In genomic region chr3:89449541-89449940, GRCm38 (mm10) we compare ENCODE assay signal across 8 mouse cellular contexts. TPM values are rescaled to one million over a fixed set of nuclear protein-coding genes. Genes with fewer than 3 reads are reported as not detected.
A peak's percentile ranks its signal among the peaks of the same experiment; 100 is the strongest.
DNase-seq lines count a peak whose midpoint lies in the region; ATAC-seq and TF ChIP-seq lines count a peak whose summit lies in the region.

No protein-coding gene starts in this region.

- 39% methylated on average over 7 of the region's 7 CpGs for WGBS in heart, embryonic 12.5 days
- 46% methylated on average over 7 of the region's 7 CpGs for WGBS in kidney, embryonic 14.5 days
- WGBS in liver, embryonic 13.5 days (ENCODE audit: insufficient replicate concordance) = 12% methylated on average over 7 of the region's 7 CpGs
- 43% methylated on average over 7 of the region's 7 CpGs for WGBS in stomach, embryonic 16.5 days

- DNase-seq in c-Kit-negative CD71-positive TER-119-positive erythroid progenitor cells, embryonic 14.5 days (ENCODE audit: low read depth, low spot score) = peak; percentile 57
- DNase-seq in liver, embryonic 13.5 days = peak; percentile 71
- DNase-seq in neural tube, embryonic 10.5 days (ENCODE audit: extremely low spot score, low spot score) = peak; percentile 61

- peaks cover 27% of the 10 kb centered on the region for H3K36me3 ChIP-seq in E14TG2a.4 (ENCODE audit: insufficient read depth, low read length)
- H3K36me3 ChIP-seq in heart, embryonic 12.5 days = peaks cover 38% of the 10 kb centered on the region
- H3K36me3 ChIP-seq in kidney, embryonic 14.5 days (ENCODE audit: control insufficient read depth, insufficient read depth, low read length) = peaks cover 13% of the 10 kb centered on the region; the same call in 1 of the 2 replicates
- peaks cover 4% of the 10 kb centered on the region; the same call in 1 of the 2 replicates for H3K36me3 ChIP-seq in liver, embryonic 13.5 days
- H3K36me3 ChIP-seq in stomach, embryonic 16.5 days (ENCODE audit: control insufficient read depth, insufficient read depth, low read length) = no peaks in the 10 kb centered on the region

- 0 out of 2 replicates have a peak overlapping the region, but pooled peaks have one; percentile 31 for H3K9ac ChIP-seq in heart, embryonic 12.5 days
- H3K9ac ChIP-seq in kidney, embryonic 14.5 days (ENCODE audit: low read depth, low read length) = no peak overlapping the region
- peak overlapping the region; percentile 43 for H3K9ac ChIP-seq in liver, embryonic 13.5 days
- H3K9ac ChIP-seq in stomach, embryonic 16.5 days (ENCODE audit: low read length) = no peak overlapping the region

- H3K9me3 ChIP-seq in E14TG2a.4 (ENCODE audit: low read length) = no peaks in the 10 kb centered on the region
- no peaks in the 10 kb centered on the region for H3K9me3 ChIP-seq in heart, embryonic 12.5 days (replicated peaks)
- no peaks in the 10 kb centered on the region for H3K9me3 ChIP-seq in kidney, embryonic 14.5 days (ENCODE audit: control insufficient read depth, low read length)
- no peaks in the 10 kb centered on the region for H3K9me3 ChIP-seq in liver, embryonic 13.5 days (replicated peaks)
- no peaks in the 10 kb centered on the region for H3K9me3 ChIP-seq in stomach, embryonic 16.5 days (replicated peaks; ENCODE audit: control insufficient read depth, low read length)

- H3K4me2 ChIP-seq in heart, embryonic 12.5 days = peak overlapping the region; percentile 22
- H3K4me2 ChIP-seq in kidney, embryonic 14.5 days (replicated peaks; ENCODE audit: low read depth, low read length) = no peak overlapping the region
- H3K4me2 ChIP-seq in liver, embryonic 13.5 days = peak overlapping the region; percentile 53
- no peak overlapping the region for H3K4me2 ChIP-seq in stomach, embryonic 16.5 days (ENCODE audit: low read depth, low read length)

- peak overlapping the region; percentile 73 for H3K4me3 ChIP-seq in E14TG2a.4 (replicated peaks; ENCODE audit: low read length)
- H3K4me3 ChIP-seq in heart, embryonic 12.5 days = no peak overlapping the region
- H3K4me3 ChIP-seq in kidney, embryonic 14.5 days (ENCODE audit: low read length) = no peak overlapping the region
- no peak overlapping the region for H3K4me3 ChIP-seq in liver, embryonic 13.5 days (replicated peaks)
- no peak overlapping the region for H3K4me3 ChIP-seq in stomach, embryonic 16.5 days (replicated peaks; ENCODE audit: low read length)

- peaks cover 77% of the 10 kb centered on the region for H3K4me1 ChIP-seq in E14TG2a.4 (replicated peaks; ENCODE audit: low read depth, low read length)
- H3K4me1 ChIP-seq in heart, embryonic 12.5 days (replicated peaks) = peaks cover 46% of the 10 kb centered on the region
- H3K4me1 ChIP-seq in kidney, embryonic 14.5 days (ENCODE audit: control insufficient read depth, insufficient read depth, low read length) = peaks cover 4% of the 10 kb centered on the region; the same call in 1 of the 2 replicates
- peaks cover 40% of the 10 kb centered on the region for H3K4me1 ChIP-seq in liver, embryonic 13.5 days (replicated peaks)
- peaks cover 10% of the 10 kb centered on the region; the same call in 1 of the 2 replicates for H3K4me1 ChIP-seq in stomach, embryonic 16.5 days (ENCODE audit: control insufficient read depth, insufficient read depth, low read length)

- H3K27ac ChIP-seq in heart, embryonic 12.5 days (ENCODE audit: poor library complexity, severe bottlenecking) = peak overlapping the region; percentile 88
- no peak overlapping the region for H3K27ac ChIP-seq in kidney, embryonic 14.5 days (ENCODE audit: low read depth, low read length)
- H3K27ac ChIP-seq in liver, embryonic 13.5 days = peak overlapping the region; percentile 76
- H3K27ac ChIP-seq in stomach, embryonic 16.5 days (ENCODE audit: low read length) = no peak overlapping the region

- peak; percentile 74 for TF ChIP-seq CTCF in E14TG2a.4 (conservative IDR thresholded peaks at IDR 0.05; ENCODE audit: low read length)

- peak; percentile 82 for ATAC-seq in erythroid progenitor cell, adult 5-6 weeks (replicated peaks; ENCODE audit: low FRiP score, poor library complexity, severe bottlenecking)
- ATAC-seq in heart, embryonic 12.5 days (ENCODE audit: insufficient number of reproducible peaks, low FRiP score) = peak; percentile 27; the same call in 1 of the 2 replicates
- ATAC-seq in kidney, embryonic 14.5 days (ENCODE audit: low FRiP score, low TSS enrichment) = peak; percentile 28
- ATAC-seq in liver, embryonic 13.5 days (ENCODE audit: low read depth) = peak; percentile 72
- peak; percentile 59 for ATAC-seq in stomach, embryonic 16.5 days (ENCODE audit: insufficient read depth, low FRiP score)

- H3K27me3 ChIP-seq in E14TG2a.4 (ENCODE audit: insufficient read depth, low read length) = no peaks in the 10 kb centered on the region
- no peaks in the 10 kb centered on the region for H3K27me3 ChIP-seq in heart, embryonic 12.5 days (replicated peaks)
- H3K27me3 ChIP-seq in kidney, embryonic 14.5 days (ENCODE audit: control insufficient read depth, insufficient read depth, low read length) = no peaks in the 10 kb centered on the region
- no peaks in the 10 kb centered on the region for H3K27me3 ChIP-seq in liver, embryonic 13.5 days
- no peaks in the 10 kb centered on the region for H3K27me3 ChIP-seq in stomach, embryonic 16.5 days (ENCODE audit: control insufficient read depth, insufficient read depth, low read length)

RNA-seq across cellular contexts. Expression of gene Pmvk, which starts 4.8 kb away (rescaled TPM):
- total RNA-seq in erythroid progenitor cell, adult 5-6 weeks (2015; ENCODE audit: low replicate concordance) = 14.1 and 16.3 TPM in 2 replicates
- 8.9 and 13.0 TPM in 2 replicates for total RNA-seq in erythroid progenitor cell, adult 5-6 weeks (2017; ENCODE audit: low replicate concordance)
- polyA plus RNA-seq in heart, embryonic 12.5 days (2016; fragmentation: Nextera tagmentation; extraction: Ambion mirVana) = 46.8 and 51.0 TPM in 2 replicates
- polyA plus RNA-seq in kidney, embryonic 14.5 days (2014; fragmentation: Nextera tagmentation; extraction: Ambion mirVana) = 53.8 and 60.4 TPM in 2 replicates
- polyA plus RNA-seq in liver, embryonic 13.5 days (2015; fragmentation: Nextera tagmentation; extraction: Ambion mirVana) = 39.5 and 40.4 TPM in 2 replicates
- 56.0 and 64.9 TPM in 2 replicates for polyA plus RNA-seq in stomach, embryonic 16.5 days (2015; fragmentation: Nextera tagmentation; extraction: Ambion mirVana)

RNA-seq across cellular contexts. Expression of gene Pbxip1, which starts 13.0 kb away (rescaled TPM):
- 1.8 and 2.1 TPM in 2 replicates for total RNA-seq in erythroid progenitor cell, adult 5-6 weeks (2015; ENCODE audit: low replicate concordance)
- total RNA-seq in erythroid progenitor cell, adult 5-6 weeks (2017; ENCODE audit: low replicate concordance) = 2.7 and 4.1 TPM in 2 replicates
- polyA plus RNA-seq in heart, embryonic 12.5 days (2016; fragmentation: Nextera tagmentation; extraction: Ambion mirVana) = 67.5 and 71.6 TPM in 2 replicates
- polyA plus RNA-seq in kidney, embryonic 14.5 days (2014; fragmentation: Nextera tagmentation; extraction: Ambion mirVana) = 15.5 and 19.4 TPM in 2 replicates
- polyA plus RNA-seq in liver, embryonic 13.5 days (2015; fragmentation: Nextera tagmentation; extraction: Ambion mirVana) = 6.0 and 6.8 TPM in 2 replicates
- 41.8 and 51.2 TPM in 2 replicates for polyA plus RNA-seq in stomach, embryonic 16.5 days (2015; fragmentation: Nextera tagmentation; extraction: Ambion mirVana)

RNA-seq across cellular contexts. Expression of gene Pygo2, which starts 19.5 kb away (rescaled TPM):
- total RNA-seq in erythroid progenitor cell, adult 5-6 weeks (2015; ENCODE audit: low replicate concordance) = 10.9 and 19.1 TPM in 2 replicates
- 7.1 and 12.1 TPM in 2 replicates for total RNA-seq in erythroid progenitor cell, adult 5-6 weeks (2017; ENCODE audit: low replicate concordance)
- 36.1 and 37.5 TPM in 2 replicates for polyA plus RNA-seq in heart, embryonic 12.5 days (2016; fragmentation: Nextera tagmentation; extraction: Ambion mirVana)
- polyA plus RNA-seq in kidney, embryonic 14.5 days (2014; fragmentation: Nextera tagmentation; extraction: Ambion mirVana) = 45.7 and 53.0 TPM in 2 replicates
- polyA plus RNA-seq in liver, embryonic 13.5 days (2015; fragmentation: Nextera tagmentation; extraction: Ambion mirVana) = 11.0 and 12.0 TPM in 2 replicates
- polyA plus RNA-seq in stomach, embryonic 16.5 days (2015; fragmentation: Nextera tagmentation; extraction: Ambion mirVana) = 21.1 and 23.4 TPM in 2 replicates

RNA-seq across cellular contexts. Expression of gene Shc1, which starts 31.3 kb away (rescaled TPM):
- 77.1 and 79.3 TPM in 2 replicates for total RNA-seq in erythroid progenitor cell, adult 5-6 weeks (2015; ENCODE audit: low replicate concordance)
- total RNA-seq in erythroid progenitor cell, adult 5-6 weeks (2017; ENCODE audit: low replicate concordance) = 49.7 and 59.3 TPM in 2 replicates
- 76.2 and 78.1 TPM in 2 replicates for polyA plus RNA-seq in heart, embryonic 12.5 days (2016; fragmentation: Nextera tagmentation; extraction: Ambion mirVana)
- polyA plus RNA-seq in kidney, embryonic 14.5 days (2014; fragmentation: Nextera tagmentation; extraction: Ambion mirVana) = 42.8 and 64.0 TPM in 2 replicates
- polyA plus RNA-seq in liver, embryonic 13.5 days (2015; fragmentation: Nextera tagmentation; extraction: Ambion mirVana) = 42.3 and 51.4 TPM in 2 replicates
- 96.5 and 103 TPM in 2 replicates for polyA plus RNA-seq in stomach, embryonic 16.5 days (2015; fragmentation: Nextera tagmentation; extraction: Ambion mirVana)

RNA-seq across cellular contexts. Expression of gene Cks1b, which starts 31.4 kb away (rescaled TPM):
- total RNA-seq in erythroid progenitor cell, adult 5-6 weeks (2015; ENCODE audit: low replicate concordance) = 245 and 268 TPM in 2 replicates
- total RNA-seq in erythroid progenitor cell, adult 5-6 weeks (2017; ENCODE audit: low replicate concordance) = 102 and 103 TPM in 2 replicates
- 355 and 356 TPM in 2 replicates for polyA plus RNA-seq in heart, embryonic 12.5 days (2016; fragmentation: Nextera tagmentation; extraction: Ambion mirVana)
- polyA plus RNA-seq in kidney, embryonic 14.5 days (2014; fragmentation: Nextera tagmentation; extraction: Ambion mirVana) = 632 and 773 TPM in 2 replicates
- polyA plus RNA-seq in liver, embryonic 13.5 days (2015; fragmentation: Nextera tagmentation; extraction: Ambion mirVana) = 282 and 301 TPM in 2 replicates
- polyA plus RNA-seq in stomach, embryonic 16.5 days (2015; fragmentation: Nextera tagmentation; extraction: Ambion mirVana) = 322 and 323 TPM in 2 replicates

Comparison
In these comparisons a context has a peak if more than half of its experiments do, and no peak if none do; other contexts are left out.
1. ATAC-seq: peak in every context shown above with its lines; median percentile 82 in erythroid progenitor cell, adult 5-6 weeks; 72 in liver, embryonic 13.5 days; 59 in stomach, embryonic 16.5 days; 28 in kidney, embryonic 14.5 days; 27 in heart, embryonic 12.5 days.
2. H3K27ac ChIP-seq: peak in heart, embryonic 12.5 days (single experiment) and liver, embryonic 13.5 days (single experiment); none in kidney, embryonic 14.5 days (single experiment) and stomach, embryonic 16.5 days (single experiment).
3. H3K4me2 ChIP-seq: peak in heart, embryonic 12.5 days (single experiment) and liver, embryonic 13.5 days (single experiment); none in kidney, embryonic 14.5 days (single experiment) and stomach, embryonic 16.5 days (single experiment).
4. H3K9ac ChIP-seq: peak in heart, embryonic 12.5 days (single experiment) and liver, embryonic 13.5 days (single experiment); none in kidney, embryonic 14.5 days (single experiment) and stomach, embryonic 16.5 days (single experiment).
5. Peak in every context shown above with its lines, with median percentiles within 50 percentile points of each other: DNase-seq.